Mouse (Mus musculus): Measurements from ENCODE around the gene S1pr3.

- TF ChIP-seq CTCF (IDR thresholded peaks at IDR 0.05; ENCODE audit: low read depth): no peak
- no peak for TF ChIP-seq EP300 (IDR thresholded peaks at IDR 0.05; ENCODE audit: low read depth)
These were observed 17.4 kb downstream of the S1pr3 start for GRCm38 (mm10) chr13:51425662-51426443.
